Mouse (Mus musculus) right cerebral cortex, postnatal 36 days (tissue): ENCODE results near the gene Rgs14.

ENCODE experiments used
- DNase-seq, 2 experiments: peaks; one replicate each; pipeline ENCODE4 v3.0.0; 2022; ENCODE audit warnings: low spot score in 2 of 2, mixed read lengths in 1 of 2

Gene Rgs14

DNA sequence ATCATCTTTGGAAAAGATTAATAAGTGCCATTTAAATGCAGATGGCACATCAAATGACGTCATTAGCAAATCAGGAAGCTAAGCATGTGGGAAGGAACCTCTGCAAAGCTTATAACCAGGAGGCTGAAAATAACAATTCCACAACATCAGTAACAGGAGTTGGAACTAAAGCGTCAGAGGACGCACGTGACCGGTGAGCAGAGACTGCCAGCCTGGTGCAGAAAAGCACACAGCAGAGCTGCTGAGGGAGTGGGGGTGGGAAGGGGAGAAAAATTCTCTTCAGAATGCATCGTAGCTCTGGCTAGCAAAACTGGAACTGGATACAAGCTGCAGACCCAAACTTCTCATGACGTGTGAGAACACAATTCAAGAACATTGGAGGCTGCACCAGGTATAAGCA, 25.2 kb upstream of the Rgs14 start:
- peak; percentile 51 to 80 for DNase-seq

DNA sequence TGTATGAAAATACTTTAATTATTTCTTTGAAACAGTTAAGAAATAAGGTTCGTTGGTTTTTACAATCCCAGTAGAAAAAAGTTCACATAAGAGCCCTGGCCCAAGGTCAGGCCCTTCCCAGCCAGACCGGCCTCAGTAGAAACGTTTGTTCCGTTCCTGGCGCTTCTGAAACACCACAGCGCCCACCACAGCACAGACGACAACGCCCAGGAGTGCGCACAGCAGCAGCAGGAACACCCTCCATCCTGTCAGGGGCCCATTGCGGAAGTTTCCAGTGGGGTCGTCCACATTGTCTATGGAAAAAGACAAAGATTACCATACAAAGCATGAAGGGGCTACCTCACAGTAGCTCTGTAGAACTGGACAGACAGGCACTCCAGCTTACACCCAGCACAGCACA, 22.8 kb upstream of the Rgs14 start:
- DNase-seq, result no peak

DNA sequence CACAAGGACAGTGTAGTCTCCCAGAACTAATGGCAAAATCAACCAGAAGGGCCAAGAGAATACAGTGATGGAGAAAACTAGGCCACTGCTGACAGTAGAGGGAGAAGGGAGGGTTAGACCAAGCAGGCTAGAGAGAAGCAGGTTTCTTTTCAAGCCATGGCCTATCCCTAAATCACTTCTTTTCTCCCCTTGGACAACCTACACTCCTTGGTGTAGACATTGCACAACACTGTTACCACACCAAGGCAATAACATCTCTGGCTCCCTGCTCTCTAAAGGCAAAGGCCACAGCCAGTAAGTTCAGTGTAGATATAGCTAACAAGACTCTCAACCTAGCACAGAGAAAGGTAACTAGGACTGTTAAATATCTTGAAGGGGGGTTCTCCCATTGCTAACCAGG, 8.4 kb upstream of the Rgs14 start:
- no peak for DNase-seq

DNA sequence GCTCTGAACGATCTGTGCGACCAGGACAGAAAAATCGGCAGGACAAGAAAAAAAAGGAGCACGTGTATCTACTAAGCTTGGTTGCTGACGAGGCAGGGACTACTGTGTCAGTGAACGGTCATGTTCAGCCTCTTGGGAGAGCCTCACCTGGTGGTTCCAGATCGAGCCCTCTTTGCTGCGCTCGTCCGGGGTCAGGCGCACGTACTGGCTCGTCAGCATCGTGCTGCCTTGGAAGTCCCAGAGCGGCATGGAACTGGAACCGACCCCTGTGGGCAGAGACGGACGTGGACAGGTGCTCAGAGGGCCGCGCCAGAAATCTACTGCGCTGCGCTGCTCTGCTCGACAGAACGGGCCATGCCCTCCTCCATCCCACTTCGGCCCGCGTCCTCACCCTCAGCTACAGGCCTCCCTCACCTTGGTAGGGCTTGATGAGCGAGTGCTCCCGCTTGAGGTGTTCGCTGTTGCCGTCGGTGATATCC, 7.5 kb upstream of the Rgs14 start:
- DNase-seq, result no peak

DNA sequence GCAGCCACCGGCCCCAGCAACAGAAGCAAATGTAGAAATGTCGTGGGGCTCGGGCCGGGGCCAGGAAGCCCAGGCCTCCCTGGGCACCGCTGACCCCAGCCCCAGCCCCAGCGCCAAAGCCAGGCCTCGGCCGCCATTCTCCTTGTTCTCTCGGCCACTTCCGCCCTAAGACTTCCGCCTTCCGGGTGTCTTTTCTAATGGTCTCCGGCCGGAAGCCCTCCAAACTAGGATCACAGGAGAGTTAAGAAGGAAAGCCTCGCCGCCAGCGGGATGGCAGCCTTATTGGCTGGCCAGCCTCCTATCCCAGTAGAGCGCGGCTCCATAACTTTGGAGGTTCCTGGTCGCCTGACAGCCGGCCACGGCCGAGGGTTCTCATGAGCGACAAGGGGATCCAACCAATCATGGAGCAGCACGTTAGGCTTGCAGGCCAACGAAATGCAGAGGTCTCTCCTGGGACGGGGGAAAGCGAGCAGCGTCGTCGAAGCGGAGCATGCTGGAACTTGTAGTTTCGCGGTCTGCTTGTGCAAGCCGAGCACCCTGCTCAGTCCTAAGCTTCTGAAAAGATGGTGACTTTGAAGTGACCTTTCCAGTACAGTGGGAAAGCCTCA, 7.0 kb upstream of the Rgs14 start, which contains the start of gene Lman2:
Gene Lman2, minus strand, starts transcription at position 331 of the 608 bp plus-strand sequence.
- peak; percentile 99 for DNase-seq

DNA sequence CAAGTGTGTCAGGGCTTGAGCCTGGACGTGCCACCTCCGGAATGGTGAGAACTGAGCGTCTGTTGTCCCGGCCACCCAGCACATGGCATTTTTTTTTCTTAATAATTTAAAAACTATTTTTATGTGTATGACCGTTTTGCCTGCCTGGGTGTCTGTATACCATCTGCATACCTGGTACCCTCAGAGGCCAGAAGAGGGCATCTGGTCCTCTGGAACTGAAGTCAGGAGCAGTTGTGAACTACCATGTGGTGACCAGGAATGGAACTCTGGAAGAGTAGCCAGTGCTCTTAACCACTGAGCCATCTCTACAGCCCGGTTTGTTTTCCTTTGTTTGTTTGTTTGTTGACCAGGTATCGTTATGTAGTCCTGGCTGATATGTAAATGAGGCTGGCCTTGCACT, 1.1 kb upstream of the Rgs14 start:
- DNase-seq, result no peak

DNA sequence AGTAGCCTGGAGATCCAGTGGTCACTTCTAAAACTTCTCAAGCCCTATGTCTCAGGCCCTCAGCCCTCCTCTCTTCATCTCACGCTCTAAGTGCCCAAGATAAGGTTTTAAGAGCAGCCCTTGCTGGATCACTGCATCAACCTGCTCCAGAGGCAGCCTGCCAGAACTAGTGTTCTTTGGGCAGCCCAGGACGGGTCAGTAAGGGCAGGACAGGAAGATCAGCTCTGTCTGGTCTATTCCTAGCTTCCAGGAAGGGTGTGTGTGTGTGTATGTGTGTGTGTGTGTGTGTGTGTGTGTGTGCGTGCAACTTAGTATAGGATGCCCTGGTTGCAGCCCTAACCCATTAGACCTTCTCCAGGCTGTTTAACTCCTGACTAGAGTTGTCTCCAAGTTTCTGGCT, 702 bp downstream of the Rgs14 start:
- no peak for DNase-seq

DNA sequence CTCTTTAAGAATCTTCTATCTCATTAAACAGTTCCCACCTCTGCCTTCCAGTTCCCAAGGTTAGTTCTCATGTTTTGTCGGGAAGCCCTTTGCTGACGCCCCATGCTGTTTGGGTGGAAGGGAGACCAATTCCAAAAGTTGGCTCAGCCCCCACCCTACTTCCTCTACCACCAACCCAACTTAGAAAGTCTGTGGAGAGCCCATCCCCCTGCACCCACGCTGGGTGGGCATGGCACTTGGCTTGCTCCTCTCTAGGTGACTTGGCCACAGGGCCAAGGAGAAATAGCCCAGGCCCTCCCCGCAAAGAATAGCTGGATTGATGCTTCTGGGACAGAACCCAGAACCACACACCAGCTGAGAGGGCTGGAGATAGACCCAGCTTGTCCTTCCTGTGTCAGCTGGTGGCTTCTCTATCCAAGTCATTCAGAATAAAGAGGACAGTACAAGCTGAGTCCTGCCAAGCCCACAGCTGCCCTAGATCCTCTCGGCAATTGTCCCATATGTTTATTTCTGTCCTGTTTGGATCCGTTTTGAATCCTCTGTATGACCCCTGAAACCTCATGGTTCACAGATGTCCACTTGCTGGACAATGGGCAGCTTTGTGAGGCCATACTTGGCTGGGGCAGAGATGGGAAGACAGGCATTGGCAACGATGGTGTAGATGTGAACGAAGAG, 1.6 kb downstream of the Rgs14 start:
- DNase-seq, result no peak

DNA sequence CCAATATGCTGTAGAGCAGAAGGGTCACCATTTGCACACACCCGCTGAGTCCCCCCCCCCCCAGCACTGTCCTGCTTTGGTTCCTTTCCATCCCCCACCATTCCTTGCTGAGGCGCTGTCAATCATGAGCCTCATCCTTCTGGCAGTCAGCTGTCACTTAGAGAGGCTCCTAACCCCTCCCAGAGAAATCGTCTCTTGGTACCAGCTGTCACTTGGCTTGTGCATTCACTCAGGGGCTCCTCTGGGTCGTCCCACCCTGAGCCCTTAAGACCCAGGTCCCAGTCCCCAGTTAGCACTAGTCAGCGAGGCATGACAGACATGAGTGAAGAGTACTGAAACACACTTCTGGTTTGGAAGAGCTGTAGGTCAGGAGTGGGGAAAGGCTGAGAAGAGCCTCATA, 2.2 kb downstream of the Rgs14 start:
- DNase-seq, result no peak

DNA sequence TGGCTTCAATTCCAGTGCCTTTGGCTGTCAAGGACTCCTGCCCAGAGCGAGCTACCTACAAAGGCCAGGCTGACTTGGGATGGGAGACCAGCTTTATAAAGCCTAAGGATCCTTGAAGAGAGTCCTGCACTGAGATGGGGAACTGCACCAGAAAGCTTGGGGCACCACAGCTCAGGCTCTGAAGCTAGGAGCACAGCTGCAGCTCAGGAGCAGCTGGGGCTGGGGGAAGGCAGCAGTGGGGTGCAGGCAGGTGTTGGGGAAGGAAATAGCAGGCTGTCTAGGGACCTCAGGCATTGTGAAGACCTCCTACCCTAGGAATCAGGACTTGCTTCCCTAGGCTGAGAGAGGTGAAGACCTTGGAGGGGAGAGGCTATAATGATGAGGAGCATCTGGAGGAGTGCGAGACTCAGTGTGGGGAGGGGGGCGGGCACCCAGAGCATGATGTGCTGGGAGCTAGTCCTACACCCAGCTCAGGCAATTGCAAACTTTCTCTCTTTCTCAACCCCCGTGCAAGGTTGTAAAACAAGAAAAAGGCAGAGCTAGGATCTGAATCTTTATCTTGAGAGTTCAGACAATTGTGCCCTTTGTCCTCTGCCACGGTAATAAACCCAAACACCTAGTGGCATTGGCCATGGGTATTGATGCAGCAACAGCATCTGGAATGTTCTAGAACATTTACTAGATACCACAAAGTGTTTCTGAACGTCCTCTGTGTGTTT, 4.8 kb downstream of the Rgs14 start:
- DNase-seq, result no peak

DNA sequence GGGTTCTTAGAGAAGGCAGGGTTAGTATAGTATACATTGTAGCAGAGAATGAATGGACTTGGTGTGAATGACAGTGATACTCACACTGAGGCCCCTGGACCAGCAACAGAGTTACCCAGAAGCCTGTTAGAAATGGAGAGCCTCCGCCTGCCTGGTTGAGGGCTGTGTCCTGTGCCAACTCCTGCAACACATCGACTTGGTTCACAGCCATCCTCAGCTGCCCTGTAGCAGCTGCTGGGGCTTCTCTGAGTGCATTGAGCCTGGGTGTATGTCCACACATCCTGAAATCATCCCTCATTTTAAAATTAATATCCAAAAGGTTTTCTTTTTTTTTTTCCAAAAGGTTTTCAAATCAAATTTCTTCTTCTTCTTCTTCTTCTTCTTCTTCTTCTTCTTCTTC, 6.3 kb downstream of the Rgs14 start:
- DNase-seq, result no peak

DNA sequence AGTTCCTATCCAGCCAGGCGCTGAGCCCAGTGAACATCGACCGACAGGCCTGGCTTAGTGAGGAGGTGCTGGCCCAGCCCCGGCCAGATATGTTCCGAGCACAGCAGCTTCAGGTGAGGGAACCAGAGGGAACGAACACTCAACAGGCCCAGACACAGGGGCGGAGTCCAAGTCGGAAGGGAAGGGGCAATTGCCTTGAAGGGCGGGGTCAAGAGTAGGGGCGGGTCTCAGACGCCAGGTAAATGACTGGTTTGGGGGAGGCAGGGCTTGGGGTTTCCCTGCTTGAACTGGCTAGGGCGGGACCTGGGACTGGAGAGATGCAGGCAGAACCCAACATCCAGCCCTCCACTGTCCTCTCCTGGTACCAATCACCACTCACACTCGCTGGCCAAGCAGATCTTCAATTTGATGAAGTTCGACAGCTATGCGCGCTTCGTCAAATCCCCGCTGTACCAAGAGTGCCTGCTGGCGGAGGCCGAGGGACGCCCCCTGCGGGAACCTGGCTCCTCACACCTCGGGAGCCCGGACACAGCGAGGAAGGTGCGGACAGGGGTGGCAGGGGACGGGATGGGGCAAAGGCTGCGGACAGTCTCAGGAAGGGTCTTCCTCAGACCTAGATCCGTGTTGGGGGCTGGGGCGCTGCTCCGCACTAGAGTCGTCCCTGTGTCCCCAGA, 9.5 kb downstream of the Rgs14 start:
- no peak for DNase-seq

DNA sequence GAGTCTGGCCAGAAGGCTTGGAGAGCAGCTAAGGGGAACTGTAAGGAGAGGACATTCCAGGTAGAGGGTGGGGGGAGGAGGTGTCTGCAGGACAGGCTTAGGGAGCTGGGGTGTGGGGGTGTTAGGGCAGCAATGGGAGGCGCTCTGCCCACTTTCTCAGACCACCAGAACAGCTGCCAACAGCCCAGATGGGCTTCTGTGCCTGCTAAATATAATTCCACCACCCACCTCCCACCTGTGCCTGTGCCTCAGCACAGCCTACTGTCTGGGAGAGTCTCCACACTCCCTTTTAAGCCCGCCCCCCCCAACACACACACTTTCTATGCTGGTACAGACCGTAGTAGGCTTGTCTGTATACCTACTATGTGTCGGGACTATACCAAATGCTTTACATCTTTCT, 12.3 kb downstream of the Rgs14 start:
- peak; percentile 83 to 88 for DNase-seq

DNA sequence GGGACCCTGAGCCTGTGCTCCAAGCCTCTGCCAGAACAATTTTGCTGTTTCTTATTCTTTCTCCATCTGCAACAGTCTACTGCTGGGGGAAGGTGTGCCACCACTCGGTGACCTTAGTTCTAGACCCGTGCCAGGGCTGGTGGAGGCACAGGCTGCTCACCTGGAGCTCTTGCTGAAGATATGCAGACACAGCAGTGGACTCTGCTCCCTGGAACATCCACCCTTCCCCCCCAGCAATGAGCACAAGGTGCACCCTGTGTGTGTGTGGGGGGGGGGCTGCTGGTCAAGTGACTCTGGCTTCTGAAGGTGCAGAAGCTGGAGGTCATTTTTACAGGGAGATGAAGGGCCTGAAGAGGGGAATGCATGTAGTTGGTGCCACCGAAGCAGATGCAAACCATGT, 21.1 kb downstream of the Rgs14 start:
- DNase-seq, result no peak

DNA sequence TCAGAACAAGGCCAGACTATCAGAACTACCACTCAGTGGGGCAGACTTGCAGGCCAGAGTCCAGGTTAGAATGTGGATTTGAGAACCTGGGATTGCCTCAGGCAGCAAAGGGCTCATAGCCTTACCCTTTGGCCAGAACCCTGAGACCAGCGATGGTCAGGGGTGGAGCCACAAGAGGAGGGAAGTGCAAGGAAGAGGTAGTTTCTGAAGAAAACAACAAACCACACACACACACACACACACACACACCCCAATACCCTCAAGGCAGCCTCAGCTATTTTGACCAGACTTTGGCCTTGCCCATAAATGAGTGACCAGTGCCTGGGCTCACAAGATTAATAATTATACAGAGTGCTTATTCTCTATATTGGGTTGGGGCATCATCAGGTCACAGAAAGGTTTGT, 22.1 kb downstream of the Rgs14 start:
- no peak for DNase-seq

DNA sequence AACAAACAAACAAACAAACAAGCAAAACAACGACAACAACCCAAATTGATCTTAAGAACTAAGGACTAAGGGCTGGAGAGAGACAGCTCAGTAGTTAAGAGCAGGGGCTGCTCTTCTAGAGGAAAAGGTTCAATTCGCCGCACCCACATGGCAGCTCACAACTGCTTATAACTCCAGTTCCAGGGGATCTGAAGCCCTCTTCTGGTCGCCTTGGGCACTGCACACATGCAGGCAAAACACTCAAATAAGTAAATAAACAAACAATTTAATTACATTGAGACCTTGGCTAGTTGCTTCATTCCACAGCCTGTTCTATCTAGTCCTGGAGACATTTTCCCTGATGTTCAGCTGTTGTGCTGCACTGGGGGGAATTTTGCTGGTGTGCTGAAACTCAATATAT, 23.4 kb downstream of the Rgs14 start:
- no peak for DNase-seq

DNA sequence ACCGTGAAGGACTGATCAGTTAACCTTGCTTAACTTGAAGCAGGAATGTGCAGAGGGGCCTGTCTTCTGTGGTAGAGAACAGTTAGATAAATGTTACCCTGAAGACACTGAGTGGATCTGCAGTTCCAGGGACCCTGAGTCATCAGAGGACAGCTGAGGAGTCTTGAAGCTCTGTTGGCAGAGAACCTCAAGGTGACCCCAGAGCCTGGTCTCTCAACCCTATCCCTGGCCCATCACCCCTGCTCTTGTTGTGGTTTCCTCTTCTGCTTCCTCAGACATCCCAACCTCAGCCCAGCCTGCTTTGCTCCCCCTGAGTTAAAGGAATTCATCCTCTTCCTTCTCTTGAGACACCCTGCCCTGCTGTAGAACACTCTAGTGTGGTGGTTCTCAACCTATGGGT, 28.6 kb downstream of the Rgs14 start, which contains the start of gene Slc34a1:
Gene Slc34a1, plus strand, starts transcription at position 100 of the 400 bp plus-strand sequence.
- DNase-seq, result no peak

DNA sequence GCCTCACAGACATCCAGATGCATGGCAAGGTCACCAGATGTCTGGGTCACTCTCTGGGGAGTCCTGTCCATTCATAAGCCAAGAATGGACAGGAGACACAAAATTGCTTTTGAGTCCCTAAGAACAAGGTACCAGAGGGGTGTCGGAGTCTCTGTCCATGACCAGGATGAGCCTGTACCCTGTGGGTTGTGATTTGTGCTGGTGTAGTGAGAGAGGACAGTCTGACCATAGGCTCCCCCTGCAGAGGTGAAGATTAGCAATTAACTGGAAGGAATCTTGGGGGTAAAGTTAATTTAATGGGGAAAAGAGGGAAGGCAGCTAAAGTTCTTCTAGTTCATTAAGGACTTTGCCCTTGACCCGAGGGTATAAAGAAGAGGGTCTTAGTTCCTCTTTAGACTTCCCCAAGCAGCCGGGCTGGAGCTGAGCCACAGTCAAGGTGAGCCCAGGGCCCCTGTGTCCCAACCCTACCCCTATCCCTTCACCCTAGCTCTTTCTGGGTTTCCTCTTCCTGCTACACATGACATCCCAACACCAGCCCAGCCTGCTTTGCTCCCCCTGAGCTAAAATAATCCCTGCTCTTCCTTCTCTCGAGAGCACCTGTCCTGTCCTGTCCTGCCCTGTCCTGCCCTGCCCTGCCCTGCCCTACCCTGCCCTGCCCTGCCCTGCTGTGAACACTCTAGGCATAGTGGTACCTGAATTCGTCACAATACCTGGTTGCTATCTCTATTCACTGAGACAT, 29.9 kb downstream of the Rgs14 start:
- no peak for DNase-seq

DNA sequence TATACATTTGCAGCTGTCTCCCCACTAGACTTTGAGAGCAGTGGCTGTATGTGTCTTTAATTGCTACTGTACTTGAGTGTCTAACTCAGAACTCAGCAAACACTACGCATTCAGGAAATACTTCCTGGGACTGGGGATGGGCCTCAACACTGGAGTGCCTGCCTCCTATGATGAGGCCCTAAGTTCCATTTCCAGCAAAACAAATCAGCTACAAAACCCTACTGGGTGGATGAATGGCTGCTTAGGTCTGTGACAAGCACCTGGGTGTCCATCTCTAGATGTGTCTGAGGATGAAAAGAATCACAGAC, 30.5 kb downstream of the Rgs14 start:
- no peak for DNase-seq

DNA sequence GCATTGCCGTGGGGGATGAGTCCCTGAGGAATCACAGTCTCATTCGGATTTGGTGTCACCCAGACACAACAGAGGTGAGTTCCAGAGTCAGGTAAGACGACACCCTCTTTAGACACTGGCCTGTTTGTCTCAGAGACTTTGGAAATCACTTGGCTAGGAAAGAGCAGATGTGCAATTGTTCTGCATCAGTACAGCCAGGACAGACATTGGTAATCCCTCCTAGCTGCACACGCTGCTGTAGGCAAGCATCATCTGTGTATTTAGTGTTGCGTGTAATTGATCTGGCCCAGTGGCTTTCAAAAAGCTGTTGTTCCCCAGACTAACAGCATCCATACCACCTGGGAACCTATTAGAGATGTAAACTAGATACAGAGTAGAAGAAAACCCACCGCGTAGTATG, 33.7 kb downstream of the Rgs14 start:
- DNase-seq, result no peak

DNA sequence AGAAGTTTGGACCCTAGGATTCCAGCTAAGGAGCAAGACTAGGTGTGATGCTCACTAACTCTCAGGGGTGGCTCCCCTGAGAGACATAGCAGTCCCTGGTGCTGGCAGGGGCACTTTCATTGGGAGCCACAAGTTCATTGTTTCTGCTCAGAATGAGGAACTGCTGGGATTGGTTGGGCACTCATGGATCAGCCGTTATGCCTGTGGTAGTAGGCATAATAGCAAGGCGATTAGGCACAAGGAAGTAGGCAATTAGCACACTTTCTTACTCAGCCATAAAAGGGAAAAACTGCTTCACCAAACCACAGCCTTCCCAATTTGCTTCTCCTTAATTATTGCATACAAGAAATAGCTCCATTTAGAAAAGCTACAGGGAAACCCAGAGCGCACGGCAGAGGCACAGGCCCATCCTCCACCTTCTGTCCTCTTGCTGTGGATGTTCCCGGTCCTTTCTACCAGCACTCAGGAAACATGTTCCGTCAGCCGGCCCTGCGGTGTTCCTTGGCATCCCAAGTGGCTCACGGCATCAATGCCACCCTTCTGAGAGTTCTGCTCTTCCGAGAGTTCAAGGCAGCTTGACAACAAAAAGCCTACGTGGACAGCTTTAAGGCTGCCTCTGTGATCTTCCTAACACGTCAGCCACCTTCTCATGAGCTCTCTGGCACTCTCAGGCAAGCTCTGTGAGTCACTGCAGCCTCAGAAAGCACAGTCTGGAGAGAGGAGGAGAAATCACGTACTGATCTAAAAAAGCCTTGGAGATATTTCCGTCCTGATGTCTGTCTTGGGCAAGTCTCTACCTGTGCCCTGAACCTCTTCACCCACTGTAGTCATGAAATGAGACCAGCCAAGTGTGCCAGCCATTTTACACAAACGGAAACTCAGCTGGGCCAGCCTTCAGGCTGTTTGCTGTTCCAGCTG, 34.7 kb downstream of the Rgs14 start:
- peak; percentile 47 to 73 for DNase-seq
